Mouse (Mus musculus): ENCODE measurements around the gene Unc13b.
A peak's percentile ranks its signal among the peaks of the same experiment; 100 is the strongest.

Gene Unc13b

DNA sequence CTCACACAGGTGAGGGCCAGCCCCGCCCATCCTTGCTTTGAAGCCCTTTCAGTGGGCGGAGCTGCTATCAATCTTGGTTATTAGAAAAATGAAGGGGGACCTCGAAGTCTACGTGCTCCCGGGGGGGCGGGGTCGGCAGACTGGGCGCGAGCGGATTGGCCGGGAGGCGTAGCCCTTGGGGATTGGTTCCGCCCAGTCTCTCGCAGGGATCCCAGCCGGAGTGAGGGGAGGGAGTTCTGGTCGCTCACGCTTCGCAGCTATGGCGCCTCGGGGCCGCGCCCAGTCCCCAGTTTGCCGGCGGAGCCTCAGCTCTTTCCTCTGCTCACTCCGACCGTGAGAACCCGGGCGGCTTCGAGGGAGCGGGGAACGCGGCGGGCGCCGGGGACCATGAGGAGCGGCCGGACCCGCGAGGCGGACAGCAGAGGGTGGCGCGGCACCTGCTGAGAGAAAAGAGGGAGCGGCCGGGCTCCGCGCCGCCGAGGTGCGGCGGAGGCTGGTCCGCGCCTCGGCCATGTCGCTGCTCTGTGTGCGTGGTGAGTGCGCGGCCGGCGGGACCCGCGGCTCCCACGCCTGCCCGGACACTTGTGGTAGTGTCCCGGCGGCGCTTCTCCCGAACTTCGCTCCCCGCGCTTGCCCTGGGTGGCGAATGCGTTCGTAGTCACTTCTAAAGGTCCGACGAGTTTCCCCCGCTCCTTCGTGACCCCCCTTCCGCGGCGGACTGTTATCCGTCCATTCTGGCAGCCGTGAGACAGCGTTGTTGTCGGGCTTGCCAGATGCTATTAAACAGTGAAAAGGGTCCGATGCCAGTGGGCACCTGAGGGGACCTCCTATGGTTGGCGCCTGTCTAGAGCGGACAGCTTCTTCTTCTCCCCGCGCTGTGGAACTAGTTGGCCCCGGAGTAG lies at the start of gene Unc13b:
Unc13b (plus strand) TSS at position 201 of the 902 bp plus-strand sequence.
- peak; percentile 84 to 88 for DNase-seq (ENCODE audit: low spot score in 2 of 2)

DNA sequence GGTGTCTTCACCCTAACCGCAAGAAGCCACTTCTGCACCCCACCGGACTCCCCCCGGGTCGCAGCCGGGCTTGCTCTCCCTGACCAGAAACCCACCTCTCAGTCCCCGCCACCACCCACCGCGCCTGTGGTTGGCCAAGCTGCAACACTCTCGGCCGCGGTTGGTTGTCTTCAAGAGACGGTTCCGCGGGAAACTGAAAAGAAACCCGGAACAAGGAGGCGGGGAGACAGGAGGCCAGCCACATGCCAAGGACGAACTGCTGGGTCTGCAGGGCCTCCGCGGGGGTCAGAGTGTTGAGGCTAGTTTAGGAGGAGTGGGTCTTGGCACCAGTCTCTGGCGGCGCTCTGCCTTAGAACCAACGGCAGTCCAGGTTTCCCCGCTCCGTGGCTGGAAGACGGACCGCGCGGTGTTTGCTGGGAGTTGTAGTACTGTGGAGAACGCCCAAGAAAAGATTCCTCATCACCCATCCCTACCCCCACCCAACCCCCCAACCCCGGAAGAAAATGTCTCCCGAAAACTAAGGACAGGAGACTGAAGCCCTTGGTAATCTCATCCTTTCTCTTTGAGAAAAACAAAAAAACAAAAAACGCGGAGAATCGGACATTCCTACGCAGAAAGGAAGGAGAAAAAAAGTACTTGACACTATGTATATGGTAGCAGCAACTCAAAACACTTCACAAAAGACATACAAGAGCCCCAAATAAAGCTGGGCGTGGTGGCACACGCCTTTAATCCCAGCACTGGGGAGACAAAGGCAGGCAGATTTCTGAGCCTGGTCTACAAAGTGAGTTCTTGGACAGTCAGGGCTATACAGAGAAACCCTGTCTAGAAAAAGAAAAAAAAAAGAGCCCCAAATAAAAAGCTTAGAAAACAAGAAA lies 48.4 kb upstream of the Unc13b start, which contains the start of gene Fancg:
Fancg (minus strand) TSS at position 346 of the 878 bp plus-strand sequence.
- DNase-seq (ENCODE audit: low spot score in 2 of 2) = peak; percentile 75 to 80

GRCm38 (mm10) chr4:43012091-43012490 lies 46.7 kb upstream of the Unc13b start:
- DNase-seq (ENCODE audit: low spot score in 2 of 2) = no peak

- DNase-seq (ENCODE audit: low spot score in 2 of 2) = no peak
These were observed 40.6 kb upstream of the Unc13b start for GRCm38 (mm10) chr4:43018156-43018555.

- DNase-seq (ENCODE audit: low spot score in 2 of 2) = no peak
These were observed 39.6 kb upstream of the Unc13b start for GRCm38 (mm10) chr4:43019176-43019575.

DNA sequence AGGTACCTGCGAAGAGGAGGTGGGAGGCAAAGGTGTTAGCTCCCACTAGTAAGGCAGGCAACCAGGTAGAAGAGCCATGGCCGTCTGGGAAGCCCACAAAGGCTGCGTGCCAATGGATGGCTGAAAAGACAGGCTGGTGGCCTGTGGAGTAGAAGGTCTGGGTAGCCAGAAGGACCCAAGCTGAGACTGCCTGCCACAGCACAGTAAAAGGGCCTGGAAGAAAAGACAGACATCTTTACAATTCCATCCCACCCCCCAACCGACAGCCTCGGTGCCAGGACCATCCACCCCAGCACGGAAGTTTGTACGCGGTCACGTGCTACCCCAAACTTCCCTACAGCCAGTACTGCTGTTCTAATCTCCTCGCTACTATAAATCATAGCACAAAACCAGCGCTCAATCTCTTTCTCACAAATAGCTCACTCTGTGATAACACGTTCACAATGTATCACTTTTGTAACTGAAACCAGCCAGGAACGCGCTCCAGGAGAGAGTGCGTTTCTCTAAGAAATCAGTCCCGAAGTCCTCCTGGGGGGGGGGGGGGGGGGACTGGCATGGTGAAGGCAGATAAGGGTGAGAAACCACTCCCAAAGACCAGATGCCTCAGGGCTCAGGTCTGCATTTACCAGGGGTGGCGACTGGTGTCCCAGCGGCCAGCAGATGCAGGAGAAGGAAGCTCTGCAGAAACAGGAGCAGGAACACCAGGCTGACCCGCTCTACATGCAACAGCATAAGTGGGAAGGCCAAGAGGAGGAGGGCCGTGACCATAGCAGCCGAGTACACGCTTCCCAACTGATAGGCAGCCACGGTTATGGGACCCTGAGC lies 38.9 kb upstream of the Unc13b start:
- no peak for DNase-seq (ENCODE audit: low spot score in 2 of 2)

DNA sequence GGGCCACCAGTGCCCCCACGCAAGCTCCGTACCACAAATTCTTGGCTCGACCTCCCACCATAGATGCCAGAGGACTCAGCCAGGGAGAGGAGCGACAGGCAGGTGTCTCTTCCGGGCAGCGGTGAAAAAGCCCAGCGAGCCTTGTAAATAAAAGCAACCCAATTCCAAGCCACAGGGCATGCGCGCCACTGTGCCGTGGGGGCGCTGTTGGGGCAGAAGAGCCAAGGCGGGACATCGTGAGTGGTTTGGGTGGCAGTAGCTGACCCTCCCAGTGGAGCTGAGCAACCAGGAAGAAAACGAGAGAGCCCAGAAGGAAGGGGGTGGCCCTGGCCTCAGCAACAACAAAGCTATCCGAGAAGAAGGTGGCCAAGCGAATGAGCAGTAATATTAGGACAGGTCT lies 37.9 kb upstream of the Unc13b start:
- DNase-seq (ENCODE audit: low spot score in 2 of 2) = no peak

- no peak for DNase-seq (ENCODE audit: low spot score in 2 of 2)
These were observed 37.4 kb upstream of the Unc13b start for GRCm38 (mm10) chr4:43021341-43021740.

DNA sequence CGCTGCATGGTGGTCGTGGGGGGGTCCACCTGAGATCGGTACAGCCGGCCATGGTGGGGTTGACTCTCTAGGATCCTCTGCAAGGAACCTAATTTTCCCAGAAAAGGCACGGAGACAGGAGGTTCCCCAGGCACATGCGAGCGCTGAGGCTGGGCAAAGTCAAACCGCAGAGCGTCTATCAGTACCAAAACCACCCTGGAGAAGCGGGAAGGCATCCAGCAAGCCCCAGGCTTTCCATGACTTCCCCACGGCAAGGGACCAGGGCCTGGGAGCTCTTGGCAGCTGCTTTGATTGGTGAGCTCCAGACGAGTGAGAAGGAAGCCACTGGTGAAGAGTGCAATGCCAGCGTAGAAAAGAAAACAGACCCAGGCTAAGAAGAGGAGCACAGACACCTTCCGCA lies 34.1 kb upstream of the Unc13b start:
- DNase-seq (ENCODE audit: low spot score in 2 of 2) = no peak

DNA sequence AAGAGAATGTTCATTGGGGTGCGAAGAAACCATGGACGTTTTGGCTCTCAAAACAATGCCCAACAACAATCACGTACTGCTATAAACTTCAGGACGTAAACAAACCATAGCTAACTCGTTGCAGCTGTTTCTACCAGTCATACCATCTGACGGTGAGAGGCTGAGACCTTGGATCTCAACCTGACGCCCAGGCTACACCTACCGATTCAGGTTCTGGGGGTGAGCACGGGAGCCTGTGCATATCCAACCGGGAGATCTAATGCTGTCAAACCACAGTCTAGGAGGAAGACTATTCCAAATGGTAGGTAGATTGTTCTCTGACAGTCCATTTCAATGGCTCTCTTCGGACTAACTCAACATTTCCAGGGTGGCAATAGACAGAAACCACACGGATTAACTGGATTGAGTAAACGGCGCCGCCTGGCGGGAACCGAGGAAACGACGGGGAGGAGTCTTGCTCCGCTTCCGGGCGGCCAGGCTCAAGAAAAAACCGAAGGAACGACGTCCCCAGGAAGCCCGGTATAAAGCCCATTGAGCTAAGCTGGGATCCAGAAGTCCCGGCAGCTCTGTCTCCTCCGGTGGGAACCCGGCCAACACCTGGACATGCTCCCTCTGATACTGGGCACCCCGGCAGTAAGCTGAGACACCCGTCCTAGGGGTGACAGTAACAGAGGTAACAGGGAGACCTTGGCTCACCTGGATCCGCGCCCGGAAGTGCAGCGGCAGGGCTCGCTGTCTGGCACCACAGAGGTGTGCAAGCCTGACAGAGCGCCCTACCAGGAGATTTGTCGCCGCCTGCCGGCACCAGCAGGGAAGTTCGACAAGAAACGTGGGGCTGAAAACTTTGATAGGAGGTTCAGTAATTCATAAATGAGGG lies 33.4 kb upstream of the Unc13b start, which contains the start of gene Pigo:
Pigo (minus strand) TSS at position 736 of the 877 bp plus-strand sequence.
- peak; percentile 89 to 96 for DNase-seq (ENCODE audit: low spot score in 2 of 2)

DNA sequence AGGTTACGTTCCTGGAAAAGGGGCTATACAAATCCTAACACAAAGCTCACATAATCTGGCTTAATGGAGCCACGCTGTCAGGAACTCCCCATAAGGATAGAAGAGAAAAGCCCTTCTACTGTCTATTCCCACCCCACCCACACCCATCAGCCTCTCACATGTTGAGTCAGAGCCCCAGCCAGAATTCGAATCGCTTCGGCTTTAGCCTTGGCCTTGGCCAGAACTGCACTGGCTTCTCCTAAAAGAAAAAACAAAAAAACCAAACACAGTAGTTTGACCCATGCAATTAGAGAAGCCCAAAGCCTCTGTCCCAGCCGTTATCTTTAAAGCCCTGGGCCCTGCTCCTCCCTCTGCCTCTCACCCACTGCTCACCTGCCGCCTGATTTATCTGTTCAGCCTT lies 29.6 kb upstream of the Unc13b start:
- DNase-seq (ENCODE audit: low spot score in 2 of 2) = no peak

GRCm38 (mm10) chr4:43029749-43030148 lies 29.0 kb upstream of the Unc13b start:
- no peak for DNase-seq (ENCODE audit: low spot score in 2 of 2)

DNA sequence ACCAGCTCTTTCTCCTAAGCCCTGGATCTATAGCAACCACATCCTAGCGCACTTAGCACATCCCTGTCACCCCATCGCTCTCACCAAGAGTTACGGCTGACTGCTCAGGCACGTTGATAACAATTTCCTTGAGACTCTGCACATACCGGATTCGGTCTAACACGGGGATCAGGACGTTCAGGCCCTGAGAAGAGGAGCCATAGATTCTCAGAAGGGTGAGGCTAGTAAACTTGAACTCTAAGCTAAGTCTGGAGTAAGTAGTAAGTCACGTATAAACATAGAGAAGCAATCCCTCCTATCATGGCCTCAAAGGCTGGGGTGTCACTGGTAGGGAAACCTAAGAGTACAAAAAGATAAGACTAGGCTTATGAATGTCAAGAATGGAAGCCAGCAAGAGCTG lies 28.4 kb upstream of the Unc13b start:
- no peak for DNase-seq (ENCODE audit: low spot score in 2 of 2)

DNA sequence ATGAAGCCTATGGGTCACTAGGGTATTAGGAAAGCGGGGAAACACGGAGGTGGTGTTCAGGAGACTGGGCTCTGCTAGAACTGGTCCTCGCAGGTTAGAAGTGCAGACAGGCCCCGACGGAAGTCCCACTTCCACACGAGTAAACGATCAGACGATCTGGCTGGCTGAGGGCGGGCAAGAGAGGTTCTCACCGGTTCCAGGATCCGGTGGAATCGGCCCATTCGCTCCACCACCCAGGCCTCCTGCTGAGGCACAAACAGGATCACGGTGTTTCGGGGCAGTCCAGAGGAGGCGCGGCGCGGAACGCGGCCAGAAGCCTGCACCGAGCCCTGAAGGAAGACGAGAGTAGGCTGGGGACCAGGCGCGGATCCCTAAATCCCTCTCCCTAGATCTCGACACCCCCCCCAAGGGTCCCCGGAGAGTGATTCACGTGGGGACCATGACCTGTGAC lies 27.9 kb upstream of the Unc13b start:
- DNase-seq (ENCODE audit: low spot score in 2 of 2) = peak in 1 of 2 experiments; percentile 48

GRCm38 (mm10) chr4:43031237-43031995 lies 27.3 kb upstream of the Unc13b start, which contains the start of gene Stoml2:
TSS of gene Stoml2 (minus strand) at chr4:43031710.
- peak; percentile 86 to 93 for DNase-seq (ENCODE audit: low spot score in 2 of 2)

GRCm38 (mm10) chr4:43032501-43032900 lies 26.3 kb upstream of the Unc13b start:
- no peak for DNase-seq (ENCODE audit: low spot score in 2 of 2)

- no peak for DNase-seq (ENCODE audit: low spot score in 2 of 2)
These were observed 25.3 kb upstream of the Unc13b start for GRCm38 (mm10) chr4:43033481-43033880.

- DNase-seq (ENCODE audit: low spot score in 2 of 2) = no peak
These were observed 22.9 kb upstream of the Unc13b start for GRCm38 (mm10) chr4:43035851-43036250.

GRCm38 (mm10) chr4:43036356-43036755 lies 22.4 kb upstream of the Unc13b start:
- no peak for DNase-seq (ENCODE audit: low spot score in 2 of 2)

All from urinary bladder, postnatal 4 days (tissue).